Mouse (Mus musculus) adrenal gland, adult 8-10 months (tissue): ENCODE results near the gene Dpm2. TPM values are rescaled to one million over a fixed set of nuclear protein-coding genes. Genes with fewer than 3 reads are reported as not detected.

ENCODE experiments used
- DNase-seq: peaks from one replicate; pipeline ENCODE4 v3.0.0; 2022
- total RNA-seq, 4 experiments: library from RNA; stranded (reverse); gene quantifications; 2 replicates each; pipeline ENCODE4 v1.2.4; 2022

The Dpm2 gene
- total RNA-seq: 10 to 100 TPM; 57.1 to 68.1 (median 62.4) TPM

GRCm38 (mm10) chr2:32570698-32571494, at the start of gene Dpm2:
TSS of gene Dpm2 (plus strand) at chr2:32570858.
- peak; percentile 90 for DNase-seq

GRCm38 (mm10) chr2:32524536-32525031, 46.1 kb upstream of the Dpm2 start:
- no peak for DNase-seq

DNA sequence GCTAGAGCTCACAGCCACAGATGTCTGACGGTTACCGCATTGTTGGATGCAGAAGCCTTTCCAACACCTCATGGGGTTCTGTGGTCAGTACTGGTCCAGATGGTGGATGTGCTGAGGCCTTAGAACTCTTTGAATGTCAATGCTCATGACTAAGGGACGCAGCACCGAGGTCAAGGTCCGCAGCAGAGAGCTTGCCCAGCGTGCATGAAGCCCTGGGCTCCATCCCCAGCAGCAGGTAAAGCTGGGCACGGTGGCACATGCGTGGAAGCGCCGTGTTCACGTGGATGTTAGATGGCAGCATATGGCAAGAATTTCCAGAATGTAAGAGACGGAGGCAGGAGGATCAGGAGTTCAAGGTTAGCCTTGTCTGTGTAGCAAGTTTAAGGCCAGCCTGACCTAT, 44.8 kb upstream of the Dpm2 start:
- peak; percentile 65 for DNase-seq

GRCm38 (mm10) chr2:32527468-32527966, 43.1 kb upstream of the Dpm2 start:
- DNase-seq: peak; percentile 85

DNA sequence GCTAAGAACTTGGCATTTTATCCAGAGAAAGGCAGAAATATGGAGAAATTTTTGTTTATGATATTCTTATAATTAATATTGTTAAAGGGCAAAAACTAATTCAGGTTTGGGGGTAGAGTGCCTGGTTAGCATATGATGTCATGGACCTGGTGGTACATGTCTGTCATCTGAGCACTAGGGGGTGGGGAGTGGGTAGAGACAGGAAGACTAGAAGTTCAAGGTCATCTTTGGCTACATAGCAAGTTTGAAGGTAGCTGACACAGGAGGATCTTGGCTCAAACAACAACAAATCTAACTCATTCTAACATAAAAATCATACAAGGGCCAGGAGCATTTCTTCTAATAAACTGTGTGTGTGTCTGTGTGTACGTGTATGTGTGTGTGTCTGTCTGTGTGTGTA, 42.3 kb upstream of the Dpm2 start:
- no peak for DNase-seq

- DNase-seq: no peak
These were observed 40.2 kb upstream of the Dpm2 start for GRCm38 (mm10) chr2:32530479-32530878.

DNA sequence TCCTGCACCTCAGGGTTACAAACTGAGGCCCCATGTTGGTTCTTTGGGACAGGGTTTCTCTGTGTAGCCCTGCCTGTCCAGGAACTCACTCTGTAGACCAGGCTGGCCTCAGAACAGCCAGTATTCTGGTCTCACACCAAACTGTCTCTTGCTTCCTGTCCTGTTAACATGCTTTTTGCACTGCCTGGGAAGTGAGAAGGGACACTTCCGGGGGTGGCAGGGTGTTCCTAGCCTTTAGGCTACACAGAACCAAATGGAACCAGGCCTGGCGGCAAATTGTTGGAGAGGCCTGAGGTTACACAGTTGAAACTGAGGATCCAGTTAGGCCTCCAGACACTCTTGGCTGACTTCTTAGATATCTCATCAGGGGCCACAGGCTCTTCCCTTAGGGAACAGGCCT, 37.5 kb upstream of the Dpm2 start:
- no peak for DNase-seq

DNA sequence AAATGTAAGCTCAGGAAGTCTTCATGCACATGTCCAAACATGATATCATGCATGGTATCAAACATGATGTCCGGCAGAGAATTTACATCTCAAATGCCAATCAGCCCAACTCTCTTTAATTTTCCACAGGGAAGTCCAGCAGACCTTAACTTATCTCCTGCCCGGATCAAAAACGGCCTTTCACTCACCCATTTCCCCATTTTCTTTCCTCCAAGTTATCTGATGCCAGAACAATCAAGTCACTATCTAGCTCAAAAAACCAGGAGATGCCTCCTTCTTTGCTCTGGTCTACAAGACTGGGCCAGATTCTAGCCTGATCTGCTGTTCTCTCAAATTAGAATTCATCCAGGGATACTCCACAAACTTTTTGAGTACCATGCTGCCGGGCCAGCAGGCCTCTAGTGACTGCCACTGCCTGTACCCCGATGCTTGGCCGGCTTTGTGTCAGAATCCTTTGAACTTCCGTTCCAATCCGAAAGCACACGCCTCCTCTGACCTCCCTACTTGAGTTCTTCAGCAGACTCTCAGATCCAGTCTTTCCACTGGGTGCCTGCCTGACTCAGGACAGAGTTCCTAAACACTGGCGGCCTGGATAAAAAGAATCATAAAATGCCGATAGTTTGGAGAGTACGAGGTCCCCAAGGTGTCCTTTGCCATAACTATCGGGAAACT, 36.5 kb upstream of the Dpm2 start:
- DNase-seq: no peak

GRCm38 (mm10) chr2:32534733-32535471, 35.8 kb upstream of the Dpm2 start, which contains the start of gene Fam102a:
TSS of gene Fam102a (plus strand) at chr2:32535332.
- peak; percentile 97 for DNase-seq

DNA sequence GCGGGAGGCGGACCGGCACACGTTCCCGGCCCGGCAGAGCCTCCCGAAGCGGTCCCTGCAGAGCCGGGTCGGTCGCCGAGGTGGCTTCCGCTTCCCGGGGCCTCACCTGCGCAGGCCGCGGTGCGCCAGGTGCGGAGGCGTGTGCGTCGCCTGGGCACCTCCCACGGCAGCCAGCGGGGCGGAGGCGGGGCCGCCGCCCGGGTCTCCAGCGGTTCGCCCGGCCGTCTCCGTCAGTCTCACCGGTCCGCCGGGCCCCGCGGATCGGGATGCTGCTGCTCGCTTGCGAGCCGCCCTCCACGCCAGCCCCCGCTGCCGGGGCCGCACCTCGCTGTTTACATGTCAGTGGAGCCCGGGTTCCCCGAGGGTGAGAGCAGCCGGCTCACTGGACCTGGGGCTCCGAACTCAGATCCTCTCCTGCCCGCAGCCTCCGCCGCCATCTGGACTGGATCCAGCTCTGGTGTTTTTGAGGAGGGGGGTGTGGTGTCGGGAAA, 35.1 kb upstream of the Dpm2 start:
- DNase-seq: no peak

- no peak for DNase-seq
These were observed 34.5 kb upstream of the Dpm2 start for GRCm38 (mm10) chr2:32536086-32536633.

GRCm38 (mm10) chr2:32536634-32537359, 33.9 kb upstream of the Dpm2 start:
- peak; percentile 60 for DNase-seq

GRCm38 (mm10) chr2:32537360-32537905, 33.2 kb upstream of the Dpm2 start:
- no peak for DNase-seq

DNA sequence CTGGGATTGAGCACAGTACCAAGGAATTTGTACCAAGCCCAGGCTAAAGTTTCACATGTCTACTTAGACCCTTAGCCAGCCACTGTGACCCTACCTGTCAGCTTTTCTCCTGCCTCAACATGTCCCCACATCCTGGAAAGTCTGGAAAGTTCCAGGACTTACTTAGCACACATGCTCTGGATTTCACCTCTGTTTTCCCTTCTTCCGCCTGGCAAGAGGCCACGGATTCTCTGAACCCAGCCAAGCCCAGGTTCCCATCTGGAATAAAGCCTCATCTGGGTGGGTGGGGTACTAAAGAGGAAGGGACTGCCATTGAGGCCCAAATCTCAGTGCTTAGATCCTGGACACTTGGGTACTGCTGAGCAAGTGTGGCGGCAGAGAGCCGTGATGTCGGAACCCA, 32.7 kb upstream of the Dpm2 start:
- no peak for DNase-seq

GRCm38 (mm10) chr2:32538461-32538860, 32.2 kb upstream of the Dpm2 start:
- no peak for DNase-seq

DNA sequence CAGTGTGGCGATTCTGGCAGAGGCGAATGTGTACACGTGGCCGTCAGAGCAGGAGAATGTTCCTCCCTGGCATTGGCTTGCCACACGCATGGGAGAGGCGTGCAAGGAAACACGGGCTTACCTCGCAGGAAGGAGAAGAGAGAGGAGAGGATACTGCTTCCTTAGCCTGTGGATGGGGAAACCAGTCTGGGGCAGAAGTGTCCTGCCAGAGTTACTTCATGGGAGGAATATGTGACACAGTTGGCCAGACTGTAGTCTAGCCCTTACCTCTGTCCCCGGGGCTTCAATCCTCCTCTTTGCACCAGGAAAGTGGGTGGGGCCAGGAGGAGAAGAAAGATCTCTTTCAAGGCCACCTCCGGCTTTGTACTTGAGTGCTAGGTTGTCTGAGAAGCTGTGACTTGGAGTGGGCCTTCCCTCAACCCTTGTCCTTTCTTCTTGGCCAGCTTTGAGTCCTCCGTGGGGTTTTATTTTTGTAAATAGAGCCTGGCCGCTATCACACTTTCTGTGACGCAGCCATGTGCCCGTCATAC, 31.1 kb upstream of the Dpm2 start:
- DNase-seq: no peak

- DNase-seq: no peak
These were observed 29.2 kb upstream of the Dpm2 start for GRCm38 (mm10) chr2:32541333-32541908.

DNA sequence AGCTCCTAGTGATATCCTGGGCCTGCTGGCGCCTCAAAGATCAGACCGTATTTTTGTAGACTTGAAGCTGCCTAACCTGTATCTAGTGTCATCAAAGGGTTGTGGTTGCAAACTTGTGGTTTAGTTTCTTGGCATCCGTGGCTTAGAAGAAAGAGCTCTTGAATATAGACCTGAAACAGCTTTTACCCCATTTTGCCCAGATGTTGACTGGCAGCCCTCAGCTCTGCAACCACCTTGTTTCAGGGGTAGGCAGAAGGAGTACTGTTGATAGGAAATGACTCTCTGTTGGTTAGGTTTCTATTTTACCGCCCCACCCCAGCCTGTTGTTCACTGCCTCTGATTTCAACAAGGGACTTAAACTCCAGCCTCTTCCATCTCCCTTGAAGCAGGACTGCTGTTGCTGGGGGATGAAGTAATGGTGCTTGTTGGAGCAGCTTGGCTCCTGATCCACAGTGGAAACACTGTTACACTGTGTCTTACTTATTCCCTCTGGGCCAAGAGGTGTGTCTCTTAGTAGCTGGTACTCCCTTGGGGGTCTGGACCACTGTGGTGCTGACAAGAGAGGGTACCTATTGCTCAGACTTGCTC, 28.6 kb upstream of the Dpm2 start:
- DNase-seq: no peak

GRCm38 (mm10) chr2:32543031-32543449, 27.6 kb upstream of the Dpm2 start:
- no peak for DNase-seq

GRCm38 (mm10) chr2:32546951-32547350, 23.7 kb upstream of the Dpm2 start:
- DNase-seq: no peak
